Mouse (Mus musculus): Measurements from ENCODE around the gene Gprc5b.
A peak's percentile ranks its signal among the peaks of the same experiment; 100 is the strongest.

The Gprc5b gene

GRCm38 (mm10) chr7:118989275-118989856 lies 5.6 kb downstream of the Gprc5b start:
- DNase-seq: peak; percentile 77

- DNase-seq: peak; percentile 88
These were observed 8.6 kb downstream of the Gprc5b start for GRCm38 (mm10) chr7:118986369-118986768.

- no peak for DNase-seq
These were observed 9.2 kb downstream of the Gprc5b start for GRCm38 (mm10) chr7:118985786-118986185.

GRCm38 (mm10) chr7:118983961-118984360 lies 11.1 kb downstream of the Gprc5b start:
- peak; percentile 92 for DNase-seq

- no peak for DNase-seq
These were observed 12.4 kb downstream of the Gprc5b start for GRCm38 (mm10) chr7:118982586-118982985.

- peak; percentile 89 for DNase-seq
These were observed 13.2 kb downstream of the Gprc5b start for GRCm38 (mm10) chr7:118981831-118982230.

- peak; percentile 97 for DNase-seq
These were observed 13.7 kb downstream of the Gprc5b start for GRCm38 (mm10) chr7:118981346-118981745.

- DNase-seq: peak; percentile 87
These were observed 15.3 kb downstream of the Gprc5b start for GRCm38 (mm10) chr7:118979708-118980107.

GRCm38 (mm10) chr7:118979121-118979520 lies 15.9 kb downstream of the Gprc5b start:
- no peak for DNase-seq

- DNase-seq: peak; percentile 90
These were observed 17.9 kb downstream of the Gprc5b start for GRCm38 (mm10) chr7:118977167-118977543.

GRCm38 (mm10) chr7:118976414-118977166 lies 18.4 kb downstream of the Gprc5b start:
- peak; percentile 98 for DNase-seq

GRCm38 (mm10) chr7:118975837-118976236 lies 19.2 kb downstream of the Gprc5b start:
- peak; percentile 91 for DNase-seq

- DNase-seq: no peak
These were observed 21.6 kb downstream of the Gprc5b start for GRCm38 (mm10) chr7:118973377-118973776.

- DNase-seq: no peak
These were observed 22.7 kb downstream of the Gprc5b start for GRCm38 (mm10) chr7:118972306-118972705.

GRCm38 (mm10) chr7:118971499-118971898 lies 23.5 kb downstream of the Gprc5b start:
- DNase-seq: peak; percentile 91

- no peak for DNase-seq
These were observed 26.1 kb downstream of the Gprc5b start for GRCm38 (mm10) chr7:118968870-118969269.

- no peak for DNase-seq
These were observed 29.8 kb downstream of the Gprc5b start for GRCm38 (mm10) chr7:118965198-118965597.

GRCm38 (mm10) chr7:118964777-118965176 lies 30.2 kb downstream of the Gprc5b start:
- no peak for DNase-seq

- DNase-seq: no peak
These were observed 35.8 kb downstream of the Gprc5b start for GRCm38 (mm10) chr7:118959209-118959608.

GRCm38 (mm10) chr7:118956616-118957246 lies 38.3 kb downstream of the Gprc5b start:
- no peak for DNase-seq

- DNase-seq: no peak
These were observed 40.0 kb downstream of the Gprc5b start for GRCm38 (mm10) chr7:118954968-118955367.

GRCm38 (mm10) chr7:118953626-118954282 lies 41.3 kb downstream of the Gprc5b start:
- no peak for DNase-seq

- DNase-seq: no peak
These were observed 45.3 kb downstream of the Gprc5b start for GRCm38 (mm10) chr7:118949749-118950148.
